Mouse (Mus musculus) cerebellum, adult 2 months (tissue): Measurements from ENCODE around the gene Sult6b1.

Experiments used
- CTCF ChIP-seq: fragments of 200-500 bp; IDR thresholded peaks from 2 replicates; pipeline ENCODE4 v1.5.1; 2011; ENCODE audit warnings: low read depth, mild to moderate bottlenecking, control low read depth, low read length, moderate library complexity, borderline replicate concordance; ENCODE audit not compliant: insufficient read depth
- POLR2A ChIP-seq: fragments of 200-500 bp; IDR thresholded peaks from 2 replicates; pipeline ENCODE4 v1.6.1; 2011; ENCODE audit warnings: low read length, control low read depth, borderline replicate concordance; ENCODE audit not compliant: insufficient read depth

DNA sequence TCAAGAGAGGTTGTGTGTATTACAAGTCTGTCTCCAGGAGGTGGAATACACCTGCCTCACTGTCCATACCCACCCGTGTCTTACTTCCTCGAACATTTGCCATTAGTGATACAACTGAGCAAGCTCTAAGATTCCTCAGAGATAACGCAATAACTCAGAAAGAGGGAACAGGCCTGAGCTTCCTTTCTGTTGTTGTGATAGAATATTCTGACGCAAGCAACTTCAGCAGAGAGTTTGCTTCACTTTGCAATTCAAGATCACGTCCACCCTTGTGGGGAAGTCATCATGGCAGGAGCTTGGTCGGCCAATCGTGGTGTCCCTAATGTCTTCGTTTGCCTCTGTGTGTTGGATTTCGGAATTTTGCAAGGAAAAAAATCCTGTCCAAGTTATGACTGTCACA lies 15.8 kb downstream of the Sult6b1 start:
- no peak for TF ChIP-seq CTCF
- no peak for TF ChIP-seq POLR2A
